In genomic region chr7:3692382-3692986, GRCm38 (mm10) we compare ENCODE assay signal across 8 mouse cellular contexts. TPM values are rescaled to one million over a fixed set of nuclear protein-coding genes. Genes with fewer than 3 reads are reported as not detected.
A peak's percentile ranks its signal among the peaks of the same experiment; 100 is the strongest.
DNase-seq lines count a peak whose midpoint lies in the region; ATAC-seq and TF ChIP-seq lines count a peak whose summit lies in the region.

Gene Tsen34 (plus strand): TSS chr7:3692863.

- H3K27me3 ChIP-seq in intestine, postnatal 0 days (replicated peaks; ENCODE audit: control insufficient read depth, insufficient read depth, low read length) = no peaks in the 10 kb centered on the region
- H3K27me3 ChIP-seq in midbrain, embryonic 11.5 days (ENCODE audit: control insufficient read depth, insufficient read depth, low read length) = no peaks in the 10 kb centered on the region

- H3K4me1 ChIP-seq in intestine, postnatal 0 days (replicated peaks; ENCODE audit: control insufficient read depth, insufficient read depth, low read length) = no peaks in the 10 kb centered on the region
- peaks cover 14% of the 10 kb centered on the region for H3K4me1 ChIP-seq in midbrain, embryonic 11.5 days (ENCODE audit: control insufficient read depth, insufficient read depth, low read length)

- ATAC-seq in intestine, postnatal 0 days = no peak
- ATAC-seq in midbrain, embryonic 11.5 days (ENCODE audit: low FRiP score) = no peak; the same call in 1 of the 2 replicates
- no peak; the same call in 1 of the 2 replicates for ATAC-seq in frontal cortex, adult (ENCODE audit: low TSS enrichment)

- under 1% methylated on average over 48 of the region's 49 CpGs for WGBS in intestine, postnatal 0 days
- WGBS in midbrain, embryonic 11.5 days = under 1% methylated on average over 49 of the region's 49 CpGs

- H3K36me3 ChIP-seq in intestine, postnatal 0 days (ENCODE audit: control insufficient read depth, insufficient read depth) = peaks cover 21% of the 10 kb centered on the region
- H3K36me3 ChIP-seq in midbrain, embryonic 11.5 days (ENCODE audit: control insufficient read depth, insufficient read depth, low read length) = no peaks in the 10 kb centered on the region; the same call in 1 of the 2 replicates

- peak within 1 kb of the TSS; percentile 73 for H3K9ac ChIP-seq in intestine, postnatal 0 days (ENCODE audit: low read depth, low read length)
- H3K9ac ChIP-seq in midbrain, embryonic 11.5 days (ENCODE audit: low read length) = peak within 1 kb of the TSS; percentile 83

- H3K4me2 ChIP-seq in intestine, postnatal 0 days (replicated peaks; ENCODE audit: low read depth) = peak within 1 kb of the TSS; percentile 94
- H3K4me2 ChIP-seq in midbrain, embryonic 11.5 days = peak within 1 kb of the TSS; percentile 94

- DNase-seq in layer of hippocampus, adult 18-20 months (ENCODE audit: low spot score in 2 of 2) = no peak
- no peak for DNase-seq in layer of hippocampus, adult 9-11 months
- DNase-seq in adrenal gland, postnatal 14 days = no peak
- no peak for DNase-seq in gastrocnemius, postnatal 36 days
- peak; percentile 92 for DNase-seq in midbrain, embryonic 11.5 days (ENCODE audit: low spot score, missing footprints)
- DNase-seq in urinary bladder, postnatal 4 days (ENCODE audit: low spot score in 2 of 2) = no peak

- H3K4me3 ChIP-seq in intestine, postnatal 0 days (ENCODE audit: low read depth, low read length) = peak within 1 kb of the TSS; percentile 79
- peak within 1 kb of the TSS; percentile 72 for H3K4me3 ChIP-seq in midbrain, embryonic 11.5 days (ENCODE audit: low read depth, low read length)

- TF ChIP-seq CTCF in intestine, postnatal 0 days (IDR thresholded peaks at IDR 0.05; ENCODE audit: low read depth) = no peak; the same call in 1 of the 2 replicates

- H3K9me3 ChIP-seq in intestine, postnatal 0 days (ENCODE audit: control insufficient read depth) = no peaks in the 10 kb centered on the region
- no peaks in the 10 kb centered on the region for H3K9me3 ChIP-seq in midbrain, embryonic 11.5 days (ENCODE audit: control insufficient read depth, low read length)

- H3K27ac ChIP-seq in intestine, postnatal 0 days (ENCODE audit: low read depth, low read length) = peak within 1 kb of the TSS; percentile 90
- H3K27ac ChIP-seq in midbrain, embryonic 11.5 days (ENCODE audit: low read depth, low read length) = peak within 1 kb of the TSS; percentile 85

- intact Hi-C loops in gastrocnemius, postnatal 36 days (cut with DNase I) = loop anchor here (10.0 kb wide), 1 partner anchor 1392 kb away; the partner anchor contains the start of gene Epn1

RNA-seq across cellular contexts. Expression of gene Tsen34, which starts in this region (rescaled TPM):
- total RNA-seq in layer of hippocampus, adult 18-20 months (2021) = 10 to 100 TPM; 79.6 to 89.9 TPM
- total RNA-seq in adrenal gland, postnatal 14 days (2021) = 97.1 and 101 TPM in 2 replicates
- 10 to 100 TPM; 26.6 to 27.9 TPM for total RNA-seq in gastrocnemius, postnatal 36 days (2021)
- 123 and 129 TPM in 2 replicates for polyA plus RNA-seq in intestine, postnatal 0 days (2015; fragmentation: Nextera tagmentation; extraction: Ambion mirVana)
- 199 and 222 TPM in 2 replicates for polyA plus RNA-seq in midbrain, embryonic 11.5 days (2014; fragmentation: Nextera tagmentation; extraction: Ambion mirVana)
